Mouse (Mus musculus) heart, adult 2 months (tissue): ENCODE measurements around the gene Slc25a18.

Experiments
- CTCF ChIP-seq: fragments of 200-600 bp; IDR thresholded peaks from 2 replicates; pipeline ENCODE4 v1.8.1; 2022; ENCODE audit warnings: antibody characterized with exemption, mild to moderate bottlenecking, moderate library complexity
- POLR2A ChIP-seq: fragments of 200-500 bp; IDR thresholded peaks from 2 replicates; pipeline ENCODE4 v1.6.1; 2011; ENCODE audit warnings: mild to moderate bottlenecking, low read depth, low read length, control low read depth; ENCODE audit not compliant: insufficient read depth

- TF ChIP-seq CTCF, result no peak
- TF ChIP-seq POLR2A, result no peak
Measured at GRCm38 (mm10) chr6:120778226-120778625, 4.8 kb downstream of the Slc25a18 start.
